Mouse (Mus musculus) hindbrain, embryonic 10.5 days (tissue): ENCODE data around the gene Flot1. TPM values are rescaled to one million over a fixed set of nuclear protein-coding genes. Genes with fewer than 3 reads are reported as not detected.

ENCODE experiments used
- DNase-seq: peaks from one replicate; pipeline ENCODE4 v3.0.0-alpha.2; 2017; ENCODE audit warnings: low spot score
- H3K27ac ChIP-seq: fragments of 300-500 bp; sonication (generic); 2 replicates; pipeline ENCODE4 v1.5.1; 2016; ENCODE audit warnings: mild to moderate bottlenecking, moderate library complexity
- H3K27me3 ChIP-seq: fragments of 300-500 bp; sonication (generic); 2 replicates; pipeline ENCODE4 v1.6.1; 2016; ENCODE audit warnings: mild to moderate bottlenecking; ENCODE audit not compliant: poor library complexity, insufficient read depth, severe bottlenecking
- H3K36me3 ChIP-seq: fragments of 300-500 bp; sonication (generic); 2 replicates; pipeline ENCODE4 v1.6.1; 2016; ENCODE audit warnings: mild to moderate bottlenecking, moderate library complexity
- H3K4me1 ChIP-seq: fragments of 300-500 bp; sonication (generic); replicated peaks from 2 replicates; pipeline ENCODE4 v1.6.1; 2016; ENCODE audit warnings: mild to moderate bottlenecking
- H3K4me3 ChIP-seq: fragments of 300-500 bp; sonication (generic); 2 replicates; pipeline ENCODE4 v1.5.1; 2016; ENCODE audit warnings: mild to moderate bottlenecking, moderate library complexity
- H3K9me3 ChIP-seq: fragments of 300-500 bp; sonication (generic); 2 replicates; pipeline ENCODE4 v1.6.1; 2016; ENCODE audit warnings: mild to moderate bottlenecking, moderate library complexity
- WGBS: fragments of 180-500 bp; shearing (Covaris S2); methylation state at CpG from one replicate; pipeline ENCODE4 v1.1.7; 2016; 5-methylcytosine and 5-hydroxymethylcytosine counted together
- polyA plus RNA-seq: library from polyadenylated mRNA; unstranded; fragments of >200 nt; fragmentation: Nextera tagmentation; extraction: Ambion mirVana; gene quantifications from 2 replicates; pipeline ENCODE4 v1.2.1, GENCODE M21; 2016

Gene Flot1
- polyA plus RNA-seq, 1 experiment from 2014 or later = 63.7 TPM

GRCm38 (mm10) chr17:35841076-35841950, 18.3 kb downstream of the Flot1 start, which contains the start of gene Mdc1:
Mdc1 (plus strand) TSS chr17:35841515.
- Histone ChIP-seq H3K27ac (peak within 1 kb of the TSS; percentile 88), H3K27me3 (no peaks in the 10 kb centered on the region), H3K9me3 (no peaks in the 10 kb centered on the region), H3K36me3 (peaks cover 31% of the 10 kb centered on the region), H3K4me3 (peak within 1 kb of the TSS; percentile 60), H3K4me1 (peaks cover 32% of the 10 kb centered on the region)
- under 1% methylated on average over 59 of the region's 59 CpGs for WGBS
- DNase-seq = peak; percentile 99

GRCm38 (mm10) chr17:35842006-35842405, 19.0 kb downstream of the Flot1 start:
- H3K27me3 ChIP-seq = no peaks in the 10 kb centered on the region
- no peak for DNase-seq
- H3K27ac ChIP-seq = peak overlapping the region; percentile 88
- 19% methylated on average over 11 of the region's 11 CpGs for WGBS
- H3K4me1 ChIP-seq = peaks cover 30% of the 10 kb centered on the region
- H3K4me3 ChIP-seq = peak overlapping the region; percentile 60
- H3K36me3 ChIP-seq = peaks cover 31% of the 10 kb centered on the region
- no peaks in the 10 kb centered on the region for H3K9me3 ChIP-seq

- H3K36me3 ChIP-seq = peaks cover 46% of the 10 kb centered on the region
- no peak for DNase-seq
- H3K4me1 ChIP-seq = peaks cover 32% of the 10 kb centered on the region
- WGBS = 96% methylated on average over 3 of the region's 3 CpGs
- no peak overlapping the region for H3K4me3 ChIP-seq
- H3K27ac ChIP-seq = no peak overlapping the region
- H3K27me3 ChIP-seq = no peaks in the 10 kb centered on the region
- H3K9me3 ChIP-seq = no peaks in the 10 kb centered on the region
These were observed 20.5 kb downstream of the Flot1 start for GRCm38 (mm10) chr17:35843514-35843913.

- Histone ChIP-seq H3K36me3 (peaks cover 90% of the 10 kb centered on the region), H3K27me3 (no peaks in the 10 kb centered on the region), H3K27ac (no peak overlapping the region), H3K4me1 (peaks cover 4% of the 10 kb centered on the region), H3K9me3 (no peaks in the 10 kb centered on the region), H3K4me3 (no peak overlapping the region)
- DNase-seq = no peak
- WGBS = 80% methylated on average over 1 of the region's 1 CpGs
These were observed 25.1 kb downstream of the Flot1 start for GRCm38 (mm10) chr17:35848112-35848511.

GRCm38 (mm10) chr17:35850974-35851373, 27.9 kb downstream of the Flot1 start:
- H3K36me3 ChIP-seq = peaks cover 95% of the 10 kb centered on the region
- 94% methylated on average over 3 of the region's 3 CpGs for WGBS
- H3K4me1 ChIP-seq = 0 out of 2 replicates have a peak, but pooled peaks cover 3% of the 10 kb centered on the region
- no peak overlapping the region for H3K4me3 ChIP-seq
- no peak overlapping the region for H3K27ac ChIP-seq
- no peak for DNase-seq
- H3K27me3 ChIP-seq = no peaks in the 10 kb centered on the region
- no peaks in the 10 kb centered on the region for H3K9me3 ChIP-seq

- H3K27me3 ChIP-seq = 0 out of 2 replicates have a peak, but pooled peaks cover 4% of the 10 kb centered on the region
- no peak overlapping the region for H3K4me3 ChIP-seq
- no peak overlapping the region for H3K27ac ChIP-seq
- peaks cover 58% of the 10 kb centered on the region for H3K36me3 ChIP-seq
- H3K9me3 ChIP-seq = no peaks in the 10 kb centered on the region
- no peak for DNase-seq
- peaks cover 38% of the 10 kb centered on the region for H3K4me1 ChIP-seq
- WGBS = 89% methylated on average over 1 of the region's 1 CpGs
These were observed 36.3 kb downstream of the Flot1 start for GRCm38 (mm10) chr17:35859371-35859770.

GRCm38 (mm10) chr17:35859835-35860234, 36.8 kb downstream of the Flot1 start:
- Histone ChIP-seq H3K27me3 (0 out of 2 replicates have a peak, but pooled peaks cover 4% of the 10 kb centered on the region), H3K9me3 (no peaks in the 10 kb centered on the region), H3K36me3 (peaks cover 58% of the 10 kb centered on the region), H3K4me1 (peaks cover 43% of the 10 kb centered on the region), H3K4me3 (peak overlapping the region; percentile 1; the same call in 1 of the 2 replicates), H3K27ac (no peak overlapping the region)
- WGBS = 71% methylated on average over 2 of the region's 2 CpGs
- no peak for DNase-seq

GRCm38 (mm10) chr17:35860831-35861197, 37.8 kb downstream of the Flot1 start:
- Histone ChIP-seq H3K36me3 (peaks cover 54% of the 10 kb centered on the region), H3K4me3 (peak overlapping the region; percentile 82), H3K4me1 (peaks cover 53% of the 10 kb centered on the region), H3K9me3 (no peaks in the 10 kb centered on the region), H3K27me3 (0 out of 2 replicates have a peak, but pooled peaks cover 4% of the 10 kb centered on the region), H3K27ac (peak overlapping the region; percentile 98)
- 5% methylated on average over 12 of the region's 12 CpGs for WGBS
- DNase-seq = no peak

GRCm38 (mm10) chr17:35861198-35861857, 38.3 kb downstream of the Flot1 start, which contains the start of gene Nrm:
Nrm (plus strand) TSS chr17:35861318.
- peak; percentile 93 for DNase-seq
- under 1% methylated on average over 47 of the region's 47 CpGs for WGBS
- H3K27ac ChIP-seq = peak within 1 kb of the TSS; percentile 98
- no peaks in the 10 kb centered on the region for H3K9me3 ChIP-seq
- 0 out of 2 replicates have a peak, but pooled peaks cover 4% of the 10 kb centered on the region for H3K27me3 ChIP-seq
- H3K4me1 ChIP-seq = peaks cover 58% of the 10 kb centered on the region
- H3K36me3 ChIP-seq = peaks cover 50% of the 10 kb centered on the region
- H3K4me3 ChIP-seq = peak within 1 kb of the TSS; percentile 82

GRCm38 (mm10) chr17:35864832-35865353, 41.9 kb downstream of the Flot1 start:
- peak overlapping the region; percentile 83 for H3K4me3 ChIP-seq
- H3K4me1 ChIP-seq = peaks cover 92% of the 10 kb centered on the region
- peaks cover 34% of the 10 kb centered on the region for H3K36me3 ChIP-seq
- WGBS = 20% methylated on average over 10 of the region's 10 CpGs
- H3K9me3 ChIP-seq = no peaks in the 10 kb centered on the region
- 0 out of 2 replicates have a peak, but pooled peaks cover 4% of the 10 kb centered on the region for H3K27me3 ChIP-seq
- peak overlapping the region; percentile 99 for H3K27ac ChIP-seq
- peak; percentile 21 for DNase-seq

- DNase-seq = peak; percentile 92
- Histone ChIP-seq H3K27me3 (0 out of 2 replicates have a peak, but pooled peaks cover 4% of the 10 kb centered on the region), H3K27ac (peak within 1 kb of the TSS; percentile 99), H3K4me3 (peak within 1 kb of the TSS; percentile 83), H3K9me3 (no peaks in the 10 kb centered on the region; the same call in 1 of the 2 replicates), H3K4me1 (peaks cover 92% of the 10 kb centered on the region), H3K36me3 (peaks cover 41% of the 10 kb centered on the region)
- WGBS = under 1% methylated on average over 46 of the region's 48 CpGs
These were observed 42.7 kb downstream of the Flot1 start, which contains the start of gene Ppp1r18 for GRCm38 (mm10) chr17:35865481-35866280. Ppp1r18 (plus strand) TSS chr17:35865593.
